Mouse (Mus musculus) MEL (cell line): ENCODE data around the gene Ndufa11.

Experiments
- CTCF ChIP-seq, 3 experiments: IDR thresholded peaks in 2 of 3; conservative IDR thresholded peaks in 1 of 3; 2 replicates each; pipeline ENCODE4 v1.5.1; 2011 to 2012; ENCODE audit warnings: low read length in 3 of 3, low read depth in 2 of 3, mild to moderate bottlenecking in 2 of 3, improper control_type of control experiment in 1 of 3, inconsistent platforms in 1 of 3, mixed read lengths in 1 of 3, moderate library complexity in 1 of 3; ENCODE audit not compliant: control insufficient read depth in 1 of 3, insufficient read depth in 1 of 3, poor library complexity in 1 of 3, severe bottlenecking in 1 of 3
- GATA1 ChIP-seq: IDR thresholded peaks from 2 replicates; pipeline ENCODE4 v1.6.1; 2011; ENCODE audit warnings: low read depth, low read length, improper control_type of control experiment
- JUND ChIP-seq: IDR thresholded peaks from 2 replicates; pipeline ENCODE4 v1.6.1; 2011; ENCODE audit warnings: low read depth, mild to moderate bottlenecking, improper control_type of control experiment, low read length
- MAX ChIP-seq: IDR thresholded peaks from 2 replicates; pipeline ENCODE4 v1.6.1; 2011; ENCODE audit warnings: low read length, improper control_type of control experiment
- NELFE ChIP-seq: IDR thresholded peaks from 2 replicates; pipeline ENCODE4 v1.6.1; 2011; ENCODE audit warnings: low read depth, low read length, improper control_type of control experiment
- TAL1 ChIP-seq: IDR thresholded peaks from 2 replicates; pipeline ENCODE4 v1.6.1; 2012; ENCODE audit warnings: mild to moderate bottlenecking, inconsistent platforms, low read length, moderate library complexity, mixed read lengths
- TBP ChIP-seq: IDR thresholded peaks from 2 replicates; pipeline ENCODE4 v1.8.0; 2011; ENCODE audit warnings: low read depth, low read length, improper control_type of control experiment
- ZC3H11A ChIP-seq: IDR thresholded peaks from 2 replicates; pipeline ENCODE4 v1.6.1; 2012; ENCODE audit warnings: low read depth, mild to moderate bottlenecking, inconsistent platforms, low read length, improper control_type of control experiment
- ZKSCAN1 ChIP-seq: IDR thresholded peaks from 2 replicates; pipeline ENCODE4 v1.6.1; 2012; ENCODE audit warnings: low read depth, mild to moderate bottlenecking, inconsistent platforms, low read length, improper control_type of control experiment, moderate library complexity

DNA sequence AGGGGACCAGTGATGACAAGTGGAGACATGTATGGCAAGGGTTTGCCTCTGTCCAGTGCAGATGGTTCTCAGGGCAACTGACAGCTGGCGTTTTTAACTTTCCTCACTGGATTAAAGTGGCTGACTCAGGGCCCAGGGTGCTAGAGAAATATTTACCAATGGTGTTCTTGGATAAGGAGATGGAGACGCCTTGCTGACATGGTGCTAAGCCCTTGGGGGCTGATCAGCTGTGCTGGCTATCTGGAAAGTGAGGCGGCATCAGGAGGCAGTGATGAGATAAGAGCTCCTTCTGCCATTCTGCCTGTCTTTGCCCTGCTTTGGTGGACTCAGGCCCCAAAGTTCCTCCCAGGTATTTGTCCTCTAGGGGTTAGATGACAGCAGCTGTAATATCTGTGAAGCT is 34.7 kb upstream of the Ndufa11 start:
- no peak for TF ChIP-seq JUND
- TF ChIP-seq CTCF (IDR thresholded peaks at IDR 0.05 in 2 of 3, conservative IDR thresholded peaks at IDR 0.05 in 1 of 3; ENCODE audit: control insufficient read depth in 1 of 3, insufficient read depth in 1 of 3, low read depth in 2 of 3, low read length in 3 of 3, poor library complexity in 1 of 3, severe bottlenecking in 1 of 3): no peak
- no peak for TF ChIP-seq ZC3H11A
- no peak for TF ChIP-seq NELFE
- no peak for TF ChIP-seq TAL1
- TF ChIP-seq MAX: no peak
- TF ChIP-seq TBP: no peak
- 0 out of 2 replicates have a peak, but pooled peaks have one; percentile 21 for TF ChIP-seq GATA1
- no peak for TF ChIP-seq ZKSCAN1
